Mouse (Mus musculus) small intestine, adult 2 months (tissue): ENCODE measurements around the gene Zrsr1. TPM values are rescaled to one million over a fixed set of nuclear protein-coding genes. Genes with fewer than 3 reads are reported as not detected.
A peak's percentile ranks its signal among the peaks of the same experiment; 100 is the strongest.

Experiments
- H3K27ac ChIP-seq: fragments of 200-500 bp; 2 replicates; pipeline ENCODE4 v1.5.1; 2012; ENCODE audit warnings: low read depth, low read length, control low read depth, inconsistent platforms; ENCODE audit not compliant: insufficient read depth
- H3K27me3 ChIP-seq: fragments of 200-500 bp; 2 replicates; pipeline ENCODE4 v1.6.1; 2012; ENCODE audit warnings: mild to moderate bottlenecking, moderate library complexity, low read length, inconsistent platforms; ENCODE audit not compliant: control insufficient read depth, insufficient read depth
- H3K36me3 ChIP-seq: fragments of 200-500 bp; 2 replicates; pipeline ENCODE4 v1.6.1; 2012; ENCODE audit warnings: mild to moderate bottlenecking, low read length, control low read depth, inconsistent platforms; ENCODE audit not compliant: control insufficient read depth, insufficient read depth
- H3K4me1 ChIP-seq: fragments of 200-500 bp; 2 replicates; pipeline ENCODE4 v1.6.1; 2012; ENCODE audit warnings: low read length, inconsistent platforms, mixed read lengths; ENCODE audit not compliant: control insufficient read depth, insufficient read depth, insufficient read length
- H3K4me3 ChIP-seq: fragments of 200-500 bp; 2 replicates; pipeline ENCODE4 v1.5.1; 2012; ENCODE audit warnings: low read depth, mild to moderate bottlenecking, control low read depth, inconsistent platforms, low read length, moderate library complexity
- CTCF ChIP-seq: fragments of 200-500 bp; IDR thresholded peaks from 2 replicates; pipeline ENCODE4 v1.5.1; 2012; ENCODE audit warnings: low read depth, mild to moderate bottlenecking, control low read depth, inconsistent platforms, low read length, moderate library complexity, mixed read lengths; ENCODE audit not compliant: insufficient replicate concordance, insufficient read length; ENCODE audit errors: extremely low read depth
- POLR2A ChIP-seq: fragments of 200-500 bp; IDR thresholded peaks from 2 replicates; pipeline ENCODE4 v1.6.1; 2012; ENCODE audit warnings: low read depth, mild to moderate bottlenecking, control low read depth, inconsistent platforms, low read length, moderate library complexity
- WGBS: fragments of 180-500 bp; shearing (Covaris S2); methylation state at CpG from one replicate; pipeline ENCODE4 v1.1.7; 2018; 5-methylcytosine and 5-hydroxymethylcytosine counted together
- polyA plus RNA-seq: library from polyadenylated mRNA; depleted of rRNA; stranded (reverse); fragments of >200 nt; gene quantifications from 2 replicates; pipeline ENCODE4 v1.2.3, GENCODE M21; 2012

Gene Zrsr1
- polyA plus RNA-seq, 1 experiment = 3.9 TPM

DNA sequence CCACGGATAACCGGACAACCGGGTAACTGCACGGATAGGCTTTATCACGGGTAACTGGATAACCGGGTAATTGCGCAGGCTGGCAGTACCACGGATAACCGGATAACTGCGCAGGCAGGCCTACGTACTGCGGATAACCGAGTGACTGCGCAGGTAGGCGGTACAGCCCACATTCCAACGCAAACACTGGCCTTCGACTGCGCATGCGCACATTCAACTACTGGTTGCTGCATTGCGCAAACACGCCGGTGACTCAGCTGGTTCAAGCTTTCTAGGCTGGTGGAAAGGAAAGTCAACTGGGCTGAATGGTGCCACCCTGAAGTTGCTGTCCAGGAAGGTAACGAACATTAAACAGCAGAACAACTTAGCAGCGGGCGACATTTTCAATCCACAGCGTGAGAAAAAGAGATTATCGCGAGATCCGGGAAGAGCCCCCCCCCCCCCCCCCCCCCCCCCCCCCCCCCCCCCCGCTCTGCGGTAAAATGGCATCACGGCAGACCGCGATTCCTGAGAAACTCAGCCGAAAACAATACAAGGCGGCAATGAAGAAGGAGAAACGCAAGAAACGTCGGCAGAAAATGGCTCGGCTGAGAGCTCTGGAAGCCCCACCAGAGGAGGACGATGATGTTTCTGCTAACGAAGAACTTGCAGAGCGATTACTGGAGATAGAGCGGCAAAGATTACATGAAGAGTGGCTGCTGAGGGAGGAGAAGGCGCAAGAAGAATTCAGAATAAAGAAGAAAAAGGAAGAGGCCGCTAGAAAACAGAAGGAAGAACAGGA lies 1.1 kb downstream of the Zrsr1 start:
- Histone ChIP-seq H3K36me3 (peaks cover 8% of the 10 kb centered on the region), H3K4me3 (peak overlapping the region; percentile 70), H3K27ac (peak overlapping the region; percentile 71), H3K27me3 (no peaks in the 10 kb centered on the region), H3K4me1 (peaks cover 3% of the 10 kb centered on the region; the same call in 1 of the 2 replicates)
- 54% methylated on average over 45 of the region's 46 CpGs for WGBS
- no peak for TF ChIP-seq CTCF
- TF ChIP-seq POLR2A = no peak; the same call in 1 of the 2 replicates

DNA sequence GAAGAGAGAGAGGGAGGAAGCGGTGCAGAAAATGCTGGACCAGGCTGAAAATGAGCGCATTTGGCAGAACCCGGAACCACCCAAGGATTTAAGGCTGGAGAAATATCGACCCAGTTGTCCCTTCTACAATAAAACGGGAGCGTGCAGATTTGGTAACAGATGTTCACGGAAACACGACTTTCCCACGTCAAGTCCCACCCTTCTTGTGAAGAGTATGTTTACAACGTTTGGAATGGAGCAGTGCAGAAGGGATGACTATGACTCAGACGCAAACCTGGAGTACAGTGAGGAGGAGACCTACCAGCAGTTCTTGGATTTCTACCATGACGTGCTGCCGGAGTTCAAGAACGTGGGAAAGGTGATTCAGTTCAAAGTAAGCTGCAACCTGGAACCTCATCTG lies 1.8 kb downstream of the Zrsr1 start:
- H3K4me3 ChIP-seq = peak overlapping the region; percentile 70

DNA sequence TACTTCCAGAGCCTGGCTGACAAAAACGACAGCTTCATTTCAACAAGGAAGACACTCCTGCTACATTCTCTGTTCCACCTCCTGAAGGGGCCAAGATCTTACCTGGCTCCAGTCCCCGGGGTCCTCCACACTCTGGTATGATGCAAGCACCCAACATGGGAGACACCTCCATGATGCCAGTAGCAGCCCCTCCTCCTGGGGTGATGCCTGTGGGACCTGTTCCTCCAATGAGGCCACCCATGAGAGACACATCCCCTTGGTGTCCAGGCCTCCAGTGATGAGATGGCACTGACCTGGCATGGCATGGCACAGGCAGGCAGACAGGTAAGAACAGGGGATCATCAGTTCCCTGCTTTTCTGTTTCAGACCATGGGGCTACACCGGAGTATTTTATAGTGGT lies 6.4 kb downstream of the Zrsr1 start:
- H3K4me3 ChIP-seq = no peak overlapping the region
- H3K4me1 ChIP-seq = peaks cover 7% of the 10 kb centered on the region; the same call in 1 of the 2 replicates
- 90% methylated on average over 3 of the region's 3 CpGs for WGBS
- peaks cover 10% of the 10 kb centered on the region for H3K36me3 ChIP-seq
- H3K27me3 ChIP-seq = no peaks in the 10 kb centered on the region
- TF ChIP-seq CTCF (no peak), POLR2A (no peak)
- H3K27ac ChIP-seq = no peak overlapping the region

More for the DNA sequence above, 1.8 kb downstream of the Zrsr1 start:
- TF ChIP-seq CTCF (no peak), POLR2A (no peak)
- H3K27me3 ChIP-seq = no peaks in the 10 kb centered on the region
- WGBS = 43% methylated on average over 14 of the region's 14 CpGs
- H3K4me1 ChIP-seq = peaks cover 3% of the 10 kb centered on the region; the same call in 1 of the 2 replicates
- H3K36me3 ChIP-seq = peaks cover 8% of the 10 kb centered on the region
- H3K27ac ChIP-seq = peak overlapping the region; percentile 45

DNA sequence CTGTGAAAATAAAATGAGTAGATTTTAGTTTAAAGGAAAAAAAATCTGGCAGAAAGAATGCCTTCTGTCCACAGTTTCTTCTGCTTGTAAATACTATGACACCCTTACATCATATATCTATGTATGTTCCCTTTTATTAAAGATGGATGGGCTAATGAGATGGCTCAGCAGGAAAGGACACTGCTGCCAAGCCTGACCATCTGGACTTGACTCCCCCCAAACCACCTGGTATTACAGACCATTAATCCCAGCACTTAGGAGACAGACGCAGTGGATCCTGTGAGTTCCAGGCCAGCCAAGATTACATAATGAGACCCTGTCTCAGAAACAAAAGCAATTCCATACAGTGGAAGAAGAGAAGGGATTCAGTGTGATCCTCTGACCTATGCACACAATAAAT lies 6.9 kb downstream of the Zrsr1 start:
- TF ChIP-seq POLR2A = no peak
- TF ChIP-seq CTCF = no peak
- no peaks in the 10 kb centered on the region for H3K27me3 ChIP-seq
- no peak overlapping the region for H3K27ac ChIP-seq
- H3K4me1 ChIP-seq = peaks cover 7% of the 10 kb centered on the region; the same call in 1 of the 2 replicates
- H3K36me3 ChIP-seq = peaks cover 10% of the 10 kb centered on the region
- 82% methylated on average over 1 of the region's 1 CpGs for WGBS
- H3K4me3 ChIP-seq = no peak overlapping the region

DNA sequence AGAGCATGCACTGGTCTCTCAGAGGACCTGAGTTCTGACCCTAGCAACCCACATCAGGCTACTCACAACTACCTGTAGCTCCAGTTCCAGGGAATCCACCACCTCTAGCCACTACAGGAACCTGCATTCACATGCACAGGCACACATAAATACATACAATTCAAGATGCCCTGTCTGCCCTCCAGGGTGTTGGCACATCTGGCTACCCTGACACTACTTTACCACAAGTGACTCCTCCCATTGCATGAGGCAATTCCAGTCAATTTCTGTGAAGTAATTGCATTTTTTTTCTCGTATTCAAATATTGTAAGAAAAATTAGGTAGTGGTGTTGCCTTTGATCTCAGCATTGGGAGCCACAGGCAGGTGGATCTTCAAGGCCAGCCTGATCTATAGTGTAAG lies 7.4 kb downstream of the Zrsr1 start:
- Histone ChIP-seq H3K27ac (no peak overlapping the region), H3K36me3 (peaks cover 10% of the 10 kb centered on the region), H3K4me3 (no peak overlapping the region), H3K27me3 (no peaks in the 10 kb centered on the region), H3K4me1 (peaks cover 7% of the 10 kb centered on the region; the same call in 1 of the 2 replicates)
- WGBS = 67% methylated on average over 1 of the region's 1 CpGs
- no peak for TF ChIP-seq CTCF
- TF ChIP-seq POLR2A = no peak

DNA sequence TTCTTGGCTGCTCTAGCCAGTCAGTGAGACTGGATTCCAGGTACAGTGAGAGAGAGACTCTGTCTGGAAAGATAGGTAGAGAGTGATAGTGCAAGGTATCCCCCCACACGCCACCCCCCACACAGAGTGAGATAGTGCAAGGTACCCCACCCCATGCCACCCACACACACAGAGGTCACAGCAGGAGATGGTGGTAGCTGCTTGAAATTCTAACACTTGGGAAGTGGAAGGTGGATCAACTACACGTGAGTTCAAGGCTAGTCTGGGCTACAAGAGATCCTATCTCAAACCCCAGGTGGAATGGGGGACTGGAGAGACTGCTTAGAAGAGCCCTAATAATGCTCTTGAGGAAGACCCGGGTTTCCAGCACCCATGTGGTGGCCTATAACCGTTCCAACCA lies 9.2 kb downstream of the Zrsr1 start:
- no peak overlapping the region for H3K27ac ChIP-seq
- H3K4me3 ChIP-seq = peak overlapping the region; percentile 78
- peaks cover 4% of the 10 kb centered on the region; the same call in 1 of the 2 replicates for H3K4me1 ChIP-seq
- TF ChIP-seq CTCF (no peak), POLR2A (no peak)
- WGBS = 21% methylated on average over 4 of the region's 4 CpGs
- peaks cover 10% of the 10 kb centered on the region for H3K36me3 ChIP-seq
- no peaks in the 10 kb centered on the region for H3K27me3 ChIP-seq

DNA sequence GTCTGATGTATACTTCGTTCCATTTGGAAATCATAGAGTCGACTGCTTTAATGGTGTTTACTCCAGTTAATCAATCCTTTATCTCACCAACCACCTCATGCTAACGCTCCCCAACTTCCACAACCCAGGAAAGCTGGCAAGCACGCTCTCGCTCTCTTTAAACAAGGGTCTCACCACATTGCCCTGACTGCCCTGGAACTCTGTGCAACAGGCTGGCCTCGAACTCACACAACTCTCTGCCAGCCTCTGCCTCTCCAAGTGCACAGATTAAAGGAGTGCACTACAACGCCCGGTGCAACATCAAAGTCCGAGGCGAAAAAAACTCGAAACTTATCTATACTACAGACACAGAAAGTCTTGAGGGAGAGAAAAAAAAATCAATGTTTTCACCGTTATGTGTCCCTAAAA lies 9.7 kb downstream of the Zrsr1 start:
- Histone ChIP-seq H3K36me3 (peaks cover 8% of the 10 kb centered on the region), H3K27me3 (no peaks in the 10 kb centered on the region), H3K4me1 (peaks cover 4% of the 10 kb centered on the region; the same call in 1 of the 2 replicates), H3K4me3 (peak overlapping the region; percentile 78), H3K27ac (peak overlapping the region; percentile 96)
- under 1% methylated on average over 12 of the region's 12 CpGs for WGBS
- no peak for TF ChIP-seq POLR2A
- TF ChIP-seq CTCF = no peak
